Comparison of ENCODE assay signal across 13 mouse cellular contexts in genomic region chr7:137866880-137867279, GRCm38 (mm10).
"Had no signal": no experiment of that assay in that cellular context is flagged by ENCODE, and none has a peak within 500 bp of the region (broad histone marks: within the 10 kb centered on the region; RNA-seq: fewer than 3 reads in every experiment).

No protein-coding gene starts in this region.

- ATAC-seq: intestine, embryonic 15.5 days had no signal

- H3K4me3 ChIP-seq: intestine, embryonic 15.5 days; limb, embryonic 13.5 days; midbrain, embryonic 12.5 days; myocyte; neural tube, embryonic 15.5 days had no signal

- DNase-seq: layer of hippocampus, adult 9-11 months; left cerebral cortex, postnatal 4 days; lung, adult 18-20 months; right cerebral cortex, adult 18-20 months; right cerebral cortex, postnatal 25 days; thymus, postnatal 4 days had no signal

- H3K27me3 ChIP-seq: intestine, embryonic 15.5 days; limb, embryonic 13.5 days; midbrain, embryonic 12.5 days; neural tube, embryonic 15.5 days had no signal

- H3K36me3 ChIP-seq: intestine, embryonic 15.5 days; limb, embryonic 13.5 days; midbrain, embryonic 12.5 days; neural tube, embryonic 15.5 days had no signal

- H3K9me3 ChIP-seq: intestine, embryonic 15.5 days; limb, embryonic 13.5 days; midbrain, embryonic 12.5 days; neural tube, embryonic 15.5 days had no signal

- H3K4me1 ChIP-seq: intestine, embryonic 15.5 days had no signal

- H3K9ac ChIP-seq: intestine, embryonic 15.5 days; limb, embryonic 13.5 days; liver, embryonic 14.5 days; midbrain, embryonic 12.5 days; neural tube, embryonic 15.5 days had no signal

- H3K4me2 ChIP-seq: intestine, embryonic 15.5 days; limb, embryonic 13.5 days; midbrain, embryonic 12.5 days; neural tube, embryonic 15.5 days had no signal

- H3K27ac ChIP-seq: intestine, embryonic 15.5 days; limb, embryonic 13.5 days; liver, embryonic 14.5 days; midbrain, embryonic 12.5 days; neural tube, embryonic 15.5 days; stomach, postnatal 0 days had no signal
